Mouse (Mus musculus) lung, adult 2 months (tissue): ENCODE data around the gene Rap1gap.

Experiments
- CTCF ChIP-seq: fragments of 200-500 bp; IDR thresholded peaks from 2 replicates; pipeline ENCODE4 v1.5.1; 2011; ENCODE audit warnings: mild to moderate bottlenecking, low read length, control low read depth; ENCODE audit not compliant: insufficient read depth
- POLR2A ChIP-seq: fragments of 200-500 bp; IDR thresholded peaks from 2 replicates; pipeline ENCODE4 v1.6.1; 2011; ENCODE audit warnings: low read depth, mild to moderate bottlenecking, control low read depth, low read length, borderline replicate concordance; ENCODE audit errors: extremely low read depth

- TF ChIP-seq POLR2A (no peak), CTCF (no peak)
These were observed 66.2 kb downstream of the Rap1gap start for GRCm38 (mm10) chr4:137730757-137731156.
